Mouse (Mus musculus): ENCODE results near the gene Vmn1r185.
"Not testable (repeated sequence)": the region's sequence is repeated elsewhere in the genome, so short reads cannot be mapped to it uniquely, and the experiment has no call there.

The Vmn1r185 gene

DNA sequence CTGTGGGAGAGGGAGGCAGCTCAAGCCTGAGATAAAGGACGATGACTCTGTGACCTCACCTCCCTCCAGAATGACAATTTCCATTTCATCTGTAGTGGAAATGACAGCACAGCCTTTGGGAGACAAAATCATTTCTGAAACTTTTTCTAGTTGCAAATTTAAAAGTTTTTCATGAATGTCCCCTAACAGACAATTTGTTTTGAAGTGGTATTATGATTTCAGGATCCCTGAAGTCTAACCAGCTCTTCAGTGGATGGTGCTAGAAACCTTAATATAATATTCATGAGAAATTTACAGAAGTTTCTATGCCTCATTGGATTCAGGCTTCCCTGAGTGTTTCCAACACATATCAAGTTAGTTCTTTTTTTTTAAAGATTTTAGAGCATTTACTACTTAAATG, at the start of gene Vmn1r185:
Gene Vmn1r185 (minus strand): TSS at position 101 of the 400 bp plus-strand sequence.
- DNase-seq (ENCODE audit: low read depth, low spot score) = not testable (repeated sequence)

DNA sequence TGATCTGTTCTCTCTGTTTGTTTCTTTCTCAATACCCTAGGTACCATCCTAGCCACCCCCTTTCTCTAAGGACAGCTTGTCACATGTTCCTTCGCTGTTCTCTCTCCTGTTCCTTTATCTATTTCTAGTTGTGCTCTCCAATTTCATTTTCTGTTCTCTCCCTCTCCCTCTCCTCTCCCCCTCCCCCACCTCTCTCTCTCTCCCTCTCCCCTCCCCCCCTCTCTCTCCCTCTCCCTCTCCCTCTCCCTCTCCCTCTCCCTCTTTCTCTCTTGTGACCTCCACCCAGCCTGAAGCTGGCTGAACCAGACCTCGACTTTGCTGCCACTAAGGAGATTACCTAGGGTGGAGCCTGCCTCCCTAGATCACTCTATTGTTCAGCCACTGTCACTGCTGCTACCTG, 49.2 kb upstream of the Vmn1r185 start:
- DNase-seq (ENCODE audit: low read depth, low spot score) = not testable (repeated sequence)

DNA sequence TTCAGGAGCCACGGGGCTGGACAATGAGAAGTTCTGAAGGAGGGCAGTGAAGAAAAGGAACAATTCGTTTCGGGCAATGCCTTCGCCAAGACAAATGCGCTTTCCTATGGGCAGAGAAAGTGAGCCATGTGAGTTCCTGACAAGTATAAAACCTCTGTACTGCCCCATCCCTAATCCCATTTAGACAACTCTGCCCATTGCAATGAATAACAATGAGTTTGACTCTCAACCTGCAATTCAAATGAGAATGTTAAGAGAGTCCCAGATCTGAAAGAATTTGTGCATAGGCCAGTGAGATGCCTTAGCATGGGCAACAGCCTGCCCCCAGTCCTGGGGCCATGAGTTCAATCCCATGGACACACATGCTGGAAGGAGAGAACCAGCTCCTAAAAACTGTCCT, 47.7 kb upstream of the Vmn1r185 start:
- DNase-seq (ENCODE audit: low read depth, low spot score) = no peak

DNA sequence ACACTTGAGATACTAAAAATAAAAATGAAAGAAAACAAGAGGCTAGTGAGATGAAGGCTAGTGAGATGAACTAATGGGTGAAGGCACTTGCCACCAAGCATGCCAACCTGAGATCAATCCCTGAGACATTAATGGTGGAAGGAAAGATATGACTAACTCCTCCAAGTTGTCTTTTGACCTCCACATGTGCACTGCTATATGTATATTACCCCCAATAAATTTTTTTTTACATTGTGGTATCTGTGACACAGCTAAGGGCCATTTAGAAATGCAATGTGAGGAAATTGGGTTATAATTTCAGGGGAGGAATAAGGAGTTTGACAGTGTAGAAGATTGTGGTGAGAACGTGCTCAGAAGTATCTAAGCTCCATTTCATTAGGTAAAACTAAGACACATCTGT, 28.5 kb downstream of the Vmn1r185 start:
- DNase-seq (ENCODE audit: low read depth, low spot score) = no peak

DNA sequence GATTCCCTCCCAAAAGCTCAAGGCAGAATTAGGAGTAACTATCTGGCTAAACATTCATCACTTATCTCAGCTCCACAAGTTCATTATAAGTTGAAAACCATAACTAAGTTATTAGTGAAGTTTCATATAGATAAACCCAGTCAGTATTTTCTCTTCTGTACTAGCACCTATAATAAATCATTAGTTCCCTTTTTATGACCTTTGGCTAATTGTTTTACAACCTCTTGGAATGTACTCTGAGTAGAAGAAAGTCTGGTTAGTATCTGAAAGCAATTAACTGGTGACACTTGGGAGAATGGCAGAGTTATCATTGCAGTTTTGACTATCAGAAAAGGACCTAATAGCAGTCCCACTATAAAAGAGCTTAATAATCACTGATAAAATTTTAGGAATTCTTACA, 29.2 kb downstream of the Vmn1r185 start:
- DNase-seq (ENCODE audit: low read depth, low spot score) = no peak

All from c-Kit-negative CD71-positive TER-119-positive erythroid progenitor cells, embryonic 14.5 days (primary cell).